Mouse (Mus musculus): ENCODE results near the gene Gm42715. TPM values are rescaled to one million over a fixed set of nuclear protein-coding genes. Genes with fewer than 3 reads are reported as not detected.
"Not testable (repeated sequence)": the region's sequence is repeated elsewhere in the genome, so short reads cannot be mapped to it uniquely, and the experiment has no call there.

The Gm42715 gene
- polyA plus RNA-seq, 1 experiment: 9.5 TPM

GRCm38 (mm10) chr7:127497382-127497781 lies 22.0 kb upstream of the Gm42715 start:
- no peaks in the 10 kb centered on the region for H3K27me3 ChIP-seq (ENCODE audit: control insufficient read depth, insufficient read depth, low read length)
- WGBS: 63% methylated on average over 2 of the region's 2 CpGs
- no peak overlapping the region for H3K27ac ChIP-seq (ENCODE audit: insufficient read depth, low read depth, low read length)
- 0 out of 2 replicates have a peak, but pooled peaks cover 2% of the 10 kb centered on the region for H3K36me3 ChIP-seq (ENCODE audit: control insufficient read depth, insufficient read depth, low read length)
- no peak overlapping the region for H3K4me3 ChIP-seq (ENCODE audit: low read depth, low read length)
- H3K4me1 ChIP-seq (ENCODE audit: control insufficient read depth, insufficient read depth, insufficient read length, low read length): no peaks in the 10 kb centered on the region
- no peak for TF ChIP-seq POLR2A (IDR thresholded peaks at IDR 0.05; ENCODE audit: low read depth, low read length)
- TF ChIP-seq CTCF (IDR thresholded peaks at IDR 0.05; ENCODE audit: extremely low read depth, insufficient read length, insufficient replicate concordance, low read depth, low read length): no peak

DNA sequence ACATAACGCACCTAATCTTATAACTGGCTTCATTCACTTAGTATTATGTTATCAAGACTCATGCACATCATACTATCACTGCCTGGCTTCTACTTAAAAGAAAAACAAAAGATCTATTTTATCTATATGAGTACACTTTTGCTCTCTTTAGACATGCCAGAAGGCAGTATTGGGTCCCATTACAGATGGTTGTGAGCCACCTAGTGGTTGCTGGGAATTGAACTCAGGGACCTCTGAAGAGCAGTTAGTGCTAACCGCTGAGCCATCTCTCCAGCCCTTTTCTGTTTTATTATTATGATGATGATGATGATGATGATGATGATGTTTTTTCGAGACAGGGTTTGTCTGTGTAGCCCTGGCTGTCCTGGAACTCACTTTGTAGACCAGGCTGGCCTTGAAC lies 21.0 kb upstream of the Gm42715 start:
- no peaks in the 10 kb centered on the region; the same call in 1 of the 2 replicates for H3K36me3 ChIP-seq (ENCODE audit: control insufficient read depth, insufficient read depth, low read length)
- WGBS: 42% methylated on average over 3 of the region's 3 CpGs
- no peak overlapping the region for H3K4me3 ChIP-seq (ENCODE audit: low read depth, low read length)
- TF ChIP-seq POLR2A (IDR thresholded peaks at IDR 0.05; ENCODE audit: low read depth, low read length): no peak
- TF ChIP-seq CTCF (IDR thresholded peaks at IDR 0.05; ENCODE audit: extremely low read depth, insufficient read length, insufficient replicate concordance, low read depth, low read length): peak; percentile 44; the same call in 1 of the 2 replicates
- no peak overlapping the region for H3K27ac ChIP-seq (ENCODE audit: insufficient read depth, low read depth, low read length)
- H3K4me1 ChIP-seq (ENCODE audit: control insufficient read depth, insufficient read depth, insufficient read length, low read length): no peaks in the 10 kb centered on the region
- H3K27me3 ChIP-seq (ENCODE audit: control insufficient read depth, insufficient read depth, low read length): no peaks in the 10 kb centered on the region

DNA sequence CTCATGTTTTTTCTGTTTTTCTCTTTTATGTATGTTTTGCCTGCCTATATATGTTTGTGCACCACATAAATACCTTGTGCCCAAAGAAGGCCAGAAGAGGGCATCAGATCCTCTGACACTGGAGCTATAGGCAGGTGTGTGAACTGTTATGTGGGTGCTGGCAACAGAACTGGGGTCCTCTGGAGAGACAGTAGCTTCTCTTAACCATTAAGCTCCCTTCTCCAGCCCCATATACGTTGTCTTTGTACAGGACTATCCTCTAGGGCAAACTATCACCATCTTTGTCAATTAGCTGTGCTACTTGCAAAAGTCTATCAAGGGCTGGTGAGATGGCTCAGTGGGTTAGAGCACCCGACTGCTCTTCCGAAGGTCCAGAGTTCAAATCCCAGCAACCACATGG lies 11.1 kb upstream of the Gm42715 start:
- WGBS: 93% methylated on average over 3 of the region's 3 CpGs
- Histone ChIP-seq H3K27ac (ENCODE audit: insufficient read depth, low read depth, low read length) (no peak overlapping the region), H3K4me1 (ENCODE audit: control insufficient read depth, insufficient read depth, insufficient read length, low read length) (no peaks in the 10 kb centered on the region), H3K36me3 (ENCODE audit: control insufficient read depth, insufficient read depth, low read length) (no peaks in the 10 kb centered on the region; the same call in 1 of the 2 replicates), H3K4me3 (ENCODE audit: low read depth, low read length) (no peak overlapping the region), H3K27me3 (ENCODE audit: control insufficient read depth, insufficient read depth, low read length) (no peaks in the 10 kb centered on the region)
- TF ChIP-seq POLR2A (IDR thresholded peaks at IDR 0.05; ENCODE audit: low read depth, low read length) (no peak), CTCF (IDR thresholded peaks at IDR 0.05; ENCODE audit: extremely low read depth, insufficient read length, insufficient replicate concordance, low read depth, low read length) (no peak)

DNA sequence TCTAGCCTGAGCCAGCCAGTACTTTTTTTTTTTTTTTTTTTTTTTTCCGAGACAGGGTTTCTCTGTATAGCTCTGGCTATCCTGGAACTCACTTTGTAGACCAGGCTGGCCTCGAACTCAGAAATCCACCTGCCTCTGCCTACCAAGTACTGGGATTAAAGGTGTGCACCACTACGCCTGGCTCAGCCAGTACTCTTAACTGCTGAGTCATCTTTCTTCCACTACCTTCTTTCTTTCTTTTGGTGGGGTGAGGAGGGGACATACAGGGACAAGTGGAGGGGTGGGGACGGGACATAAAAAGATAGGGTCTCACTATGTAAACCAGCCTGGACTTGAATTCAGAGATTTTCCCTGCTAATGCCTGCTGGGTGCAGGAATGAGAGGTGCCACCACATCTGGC lies 9.6 kb upstream of the Gm42715 start:
- H3K4me3 ChIP-seq (ENCODE audit: low read depth, low read length); H3K4me1 ChIP-seq (ENCODE audit: control insufficient read depth, insufficient read depth, insufficient read length, low read length); H3K27ac ChIP-seq (ENCODE audit: insufficient read depth, low read depth, low read length); H3K36me3 ChIP-seq (ENCODE audit: control insufficient read depth, insufficient read depth, low read length); H3K27me3 ChIP-seq (ENCODE audit: control insufficient read depth, insufficient read depth, low read length): not testable (repeated sequence)
- WGBS: 91% methylated on average over 3 of the region's 4 CpGs

DNA sequence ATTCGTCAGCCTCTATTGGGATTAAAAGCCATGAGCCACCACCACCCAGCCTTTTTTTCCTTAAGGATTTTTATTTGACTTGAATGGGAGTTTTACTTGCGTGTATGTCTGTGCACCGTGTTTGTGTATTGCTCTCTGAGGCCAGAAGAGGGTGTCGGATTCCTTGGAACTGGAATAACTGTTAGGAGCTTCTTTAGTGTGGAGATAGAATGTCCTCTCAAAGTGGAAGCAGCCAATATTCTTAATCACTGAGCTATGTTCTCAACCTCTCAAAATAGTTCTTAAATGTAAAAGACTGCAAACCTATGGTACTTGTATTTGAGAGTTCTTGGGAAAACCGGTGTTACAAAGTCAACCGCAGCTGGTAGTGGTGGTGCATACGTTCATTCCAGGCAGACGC lies 8.1 kb upstream of the Gm42715 start:
- H3K4me3 ChIP-seq (ENCODE audit: low read depth, low read length): no peak overlapping the region
- peaks cover 7% of the 10 kb centered on the region; the same call in 1 of the 2 replicates for H3K4me1 ChIP-seq (ENCODE audit: control insufficient read depth, insufficient read depth, insufficient read length, low read length)
- H3K27me3 ChIP-seq (ENCODE audit: control insufficient read depth, insufficient read depth, low read length): no peaks in the 10 kb centered on the region
- 0 out of 2 replicates have a peak overlapping the region, but pooled peaks have one; percentile 7 for H3K27ac ChIP-seq (ENCODE audit: insufficient read depth, low read depth, low read length)
- TF ChIP-seq POLR2A (IDR thresholded peaks at IDR 0.05; ENCODE audit: low read depth, low read length) (no peak), CTCF (IDR thresholded peaks at IDR 0.05; ENCODE audit: extremely low read depth, insufficient read length, insufficient replicate concordance, low read depth, low read length) (no peak)
- peaks cover 13% of the 10 kb centered on the region for H3K36me3 ChIP-seq (ENCODE audit: control insufficient read depth, insufficient read depth, low read length)
- 19% methylated on average over 8 of the region's 8 CpGs for WGBS

- Histone ChIP-seq H3K4me1 (ENCODE audit: control insufficient read depth, insufficient read depth, insufficient read length, low read length) (peaks cover 7% of the 10 kb centered on the region; the same call in 1 of the 2 replicates), H3K36me3 (ENCODE audit: control insufficient read depth, insufficient read depth, low read length) (peaks cover 18% of the 10 kb centered on the region), H3K4me3 (ENCODE audit: low read depth, low read length) (peak within 1 kb of the TSS; percentile 84), H3K27me3 (ENCODE audit: control insufficient read depth, insufficient read depth, low read length) (no peaks in the 10 kb centered on the region), H3K27ac (ENCODE audit: insufficient read depth, low read depth, low read length) (peak within 1 kb of the TSS; percentile 95)
- under 1% methylated on average over 37 of the region's 37 CpGs for WGBS
- TF ChIP-seq CTCF (IDR thresholded peaks at IDR 0.05; ENCODE audit: extremely low read depth, insufficient read length, insufficient replicate concordance, low read depth, low read length): no peak
- peak; percentile 93 for TF ChIP-seq POLR2A (IDR thresholded peaks at IDR 0.05; ENCODE audit: low read depth, low read length)
Observed at GRCm38 (mm10) chr7:127511808-127512230, 7.6 kb upstream of the Gm42715 start, which contains the start of gene Srcap. Srcap (plus strand) TSS chr7:127511983.

- H3K27ac ChIP-seq (ENCODE audit: insufficient read depth, low read depth, low read length): peak overlapping the region; percentile 95
- no peak for TF ChIP-seq CTCF (IDR thresholded peaks at IDR 0.05; ENCODE audit: extremely low read depth, insufficient read length, insufficient replicate concordance, low read depth, low read length)
- no peak; the same call in 1 of the 2 replicates for TF ChIP-seq POLR2A (IDR thresholded peaks at IDR 0.05; ENCODE audit: low read depth, low read length)
Observed at GRCm38 (mm10) chr7:127512231-127513015, 7.0 kb upstream of the Gm42715 start.

More at GRCm38 (mm10) chr7:127512231-127513015, 7.0 kb upstream of the Gm42715 start:
- Histone ChIP-seq H3K4me1 (ENCODE audit: control insufficient read depth, insufficient read depth, insufficient read length, low read length) (peaks cover 7% of the 10 kb centered on the region; the same call in 1 of the 2 replicates), H3K27me3 (ENCODE audit: control insufficient read depth, insufficient read depth, low read length) (no peaks in the 10 kb centered on the region), H3K4me3 (ENCODE audit: low read depth, low read length) (peak overlapping the region; percentile 84), H3K36me3 (ENCODE audit: control insufficient read depth, insufficient read depth, low read length) (peaks cover 23% of the 10 kb centered on the region)
- WGBS: 2% methylated on average over 72 of the region's 93 CpGs

Measured in small intestine, adult 2 months (tissue).